Mouse (Mus musculus) monocyte, adult 5-6 weeks (primary cell): Measurements from ENCODE around the gene Acaa1a. TPM values are rescaled to one million over a fixed set of nuclear protein-coding genes. Genes with fewer than 3 reads are reported as not detected.
A peak's percentile ranks its signal among the peaks of the same experiment; 100 is the strongest.

Source experiments
- ATAC-seq: fragments of 153-309, 156-312 bp; replicated peaks from 2 replicates; pipeline ENCODE4 v1.8.0; 2017; ENCODE audit warnings: mild to moderate bottlenecking; ENCODE audit not compliant: low TSS enrichment, insufficient number of reproducible peaks, severe bottlenecking, poor library complexity, low FRiP score
- total RNA-seq: library from RNA; stranded (forward); fragments of 200-1000, 200-491, 200-594 nt; gene quantifications from 3 replicates; pipeline ENCODE4 v1.2.3, GENCODE M21; 2017

The Acaa1a gene
- total RNA-seq, 1 experiment from 2014 or later: 31.0 TPM

DNA sequence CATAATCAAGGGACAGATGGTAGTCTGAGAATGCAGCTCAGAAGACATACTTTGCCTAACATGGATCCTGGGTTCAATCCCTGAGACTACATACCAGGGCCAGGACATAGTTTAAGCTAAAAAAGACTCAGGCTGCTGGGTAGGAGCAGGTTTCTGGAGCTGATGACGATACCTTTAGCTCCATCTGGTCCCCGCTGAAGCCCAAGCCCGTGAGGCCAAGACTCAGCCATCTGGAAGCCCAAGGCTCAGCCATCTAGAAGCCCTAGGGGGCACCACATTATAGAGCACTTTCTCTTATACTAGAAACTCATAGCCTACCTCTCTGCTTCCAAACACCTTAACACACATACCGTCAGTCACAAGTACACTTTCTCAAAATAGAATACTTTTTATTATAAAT lies 3.9 kb upstream of the Acaa1a start:
- ATAC-seq: no peak

DNA sequence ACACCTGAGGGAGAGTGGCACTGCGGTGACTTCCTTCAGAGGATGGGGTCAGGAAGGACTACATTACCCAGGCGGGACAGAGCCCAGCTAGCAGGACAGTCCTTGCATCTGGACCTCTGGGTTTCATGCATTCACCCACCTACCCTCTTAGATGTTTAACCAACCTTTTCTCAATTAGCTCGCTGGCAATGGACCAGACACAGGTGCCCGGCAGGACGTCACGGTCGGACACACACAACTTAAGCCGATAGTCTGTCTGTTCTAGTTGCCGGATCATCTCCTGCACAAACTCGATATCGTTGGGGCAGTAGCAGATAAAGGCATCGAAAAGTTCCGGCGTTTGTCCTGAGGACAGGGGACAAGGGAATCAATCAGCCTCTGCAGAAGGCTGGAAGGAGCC lies 1.6 kb upstream of the Acaa1a start:
- no peak for ATAC-seq

DNA sequence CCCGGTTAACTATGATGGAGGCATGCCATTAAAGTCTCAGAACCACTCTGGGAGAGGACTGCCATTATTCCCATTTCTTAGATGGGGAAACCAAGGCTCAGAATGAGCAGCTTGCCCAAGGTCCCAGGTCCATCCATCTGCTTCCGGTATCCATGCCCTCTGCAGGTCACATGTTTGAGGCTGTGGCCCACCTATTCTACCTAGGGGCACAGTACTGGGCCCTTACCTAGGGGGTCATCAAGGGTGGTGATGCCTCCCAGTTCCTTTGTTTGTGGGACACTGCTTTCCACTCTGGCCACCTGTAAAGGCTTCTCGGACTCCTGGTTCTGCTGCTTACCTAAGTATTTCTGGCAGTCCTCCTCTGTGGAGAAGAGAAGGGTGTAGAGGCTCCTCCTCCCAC lies 1.1 kb upstream of the Acaa1a start:
- no peak for ATAC-seq

DNA sequence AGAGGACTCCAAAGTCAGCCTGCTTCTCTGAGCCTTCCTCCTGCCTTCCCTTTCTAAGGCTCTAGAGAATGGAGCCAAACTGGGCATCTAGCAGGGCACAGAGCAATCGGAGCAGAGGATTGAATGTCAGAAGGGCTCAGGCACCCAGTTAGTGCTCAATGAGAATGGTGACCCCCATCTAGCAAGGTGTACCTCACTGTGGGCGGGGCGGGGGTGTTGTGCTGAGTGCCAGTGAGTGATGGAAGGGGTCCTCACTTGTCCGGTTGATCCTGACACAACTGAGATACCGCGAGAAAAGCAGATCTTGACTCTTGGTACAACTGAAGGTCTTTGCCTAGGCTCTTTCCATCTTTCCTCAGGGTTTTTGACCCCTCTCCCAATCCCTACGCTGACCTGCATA lies 370 bp upstream of the Acaa1a start:
- no peak for ATAC-seq

DNA sequence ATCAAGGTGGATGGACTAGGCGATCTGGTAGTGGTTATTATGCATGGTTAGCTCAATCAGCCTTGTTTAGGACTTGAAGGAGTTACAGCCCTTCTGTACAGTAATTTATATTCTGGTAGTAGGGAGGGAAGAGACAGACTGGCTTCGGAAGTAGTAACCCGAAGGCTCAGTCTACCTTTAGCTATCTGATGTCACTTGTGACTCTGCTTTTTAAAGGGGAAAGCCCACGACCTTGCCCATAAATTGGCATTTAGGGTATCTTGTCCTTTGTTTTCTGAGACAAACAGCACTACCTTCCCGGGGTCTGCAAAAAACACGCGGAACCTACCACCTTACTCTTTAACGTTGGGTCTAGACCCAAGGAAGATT lies 720 bp downstream of the Acaa1a start:
- no peak for ATAC-seq

DNA sequence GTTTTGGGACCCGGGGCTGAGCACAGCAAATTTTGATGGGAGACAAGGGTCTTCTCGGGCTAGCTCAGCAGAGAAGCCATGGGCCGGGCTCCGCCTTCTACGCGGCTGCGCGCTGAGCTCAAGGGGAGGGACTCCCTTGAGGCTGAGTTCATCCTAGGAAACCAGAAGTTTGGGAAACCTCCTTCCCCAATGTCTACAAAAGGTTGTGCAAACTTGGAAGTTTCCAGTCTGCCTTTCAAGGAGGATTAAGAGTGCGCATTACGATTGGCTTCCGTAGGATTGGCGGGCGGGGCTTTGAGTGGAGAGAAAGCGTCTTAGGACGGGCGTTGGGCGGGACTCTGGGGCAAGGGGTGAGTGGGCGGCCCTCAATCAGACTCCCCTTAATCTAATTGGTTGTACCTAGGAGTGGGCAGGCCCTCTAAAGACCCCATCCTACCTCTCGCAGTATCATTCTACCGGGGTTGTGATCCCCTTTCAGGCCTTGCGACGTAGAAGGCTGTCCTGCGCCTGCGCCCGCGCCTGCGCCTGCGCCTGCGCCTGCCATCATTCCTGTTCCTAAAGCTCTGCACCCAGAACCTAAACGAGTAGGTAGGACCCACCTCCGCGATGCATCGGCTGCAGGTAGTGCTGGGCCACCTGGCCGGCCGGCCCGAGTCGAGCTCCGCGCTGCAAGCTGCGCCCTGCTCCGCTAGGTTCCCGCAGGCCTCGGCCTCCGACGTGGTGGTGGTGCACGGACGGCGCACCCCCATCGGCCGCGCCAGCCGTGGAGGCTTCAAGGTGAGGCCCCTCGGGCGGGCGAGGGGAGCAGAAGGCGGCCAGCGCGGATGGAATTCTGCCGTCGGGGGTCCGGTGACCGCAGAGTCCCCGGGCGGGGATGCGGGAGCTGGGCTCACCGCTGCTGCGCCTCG lies 1.7 kb downstream of the Acaa1a start, which contains the start of gene Myd88:
Myd88 (minus strand) TSS at position 503 of the 908 bp plus-strand sequence.
- ATAC-seq: peak; percentile 87

DNA sequence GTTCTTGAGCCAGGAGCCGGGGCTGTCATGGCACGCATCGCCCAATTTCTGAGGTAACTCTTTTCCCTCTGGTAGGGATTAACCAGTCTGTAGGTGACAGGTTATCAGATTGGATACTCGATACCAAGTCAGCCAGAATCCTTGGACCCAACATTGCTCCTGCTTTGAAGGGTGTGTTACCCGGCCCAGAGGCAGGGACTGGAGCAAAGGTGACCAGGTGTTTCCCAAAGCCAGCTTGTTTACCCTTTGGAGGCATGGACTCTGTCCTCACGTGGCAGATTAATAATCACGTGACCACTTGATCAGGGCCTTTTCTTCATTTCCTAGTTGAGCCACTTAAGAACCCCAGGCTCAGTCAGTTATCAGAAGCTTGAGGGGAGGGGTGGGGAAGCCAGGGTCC lies 3.3 kb downstream of the Acaa1a start:
- no peak for ATAC-seq

DNA sequence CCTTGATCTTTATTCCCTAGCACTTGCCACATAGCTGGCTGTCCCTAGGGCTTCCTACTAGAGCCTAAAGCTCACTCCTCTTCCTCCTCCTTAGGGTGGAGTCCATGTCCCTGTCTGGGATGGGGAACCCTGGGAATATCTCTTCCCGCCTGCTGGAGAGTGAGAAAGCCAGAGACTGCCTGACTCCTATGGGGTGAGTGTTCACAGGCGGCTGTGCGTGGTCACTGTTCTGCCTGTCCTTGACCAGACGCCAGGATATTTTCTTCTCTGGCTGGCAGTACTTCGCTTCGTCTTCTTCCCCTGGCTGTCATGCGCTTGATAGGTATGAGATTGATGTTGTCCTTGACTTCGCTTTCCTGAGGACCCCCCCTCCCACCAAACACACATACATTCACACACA lies 6.9 kb downstream of the Acaa1a start:
- no peak for ATAC-seq

DNA sequence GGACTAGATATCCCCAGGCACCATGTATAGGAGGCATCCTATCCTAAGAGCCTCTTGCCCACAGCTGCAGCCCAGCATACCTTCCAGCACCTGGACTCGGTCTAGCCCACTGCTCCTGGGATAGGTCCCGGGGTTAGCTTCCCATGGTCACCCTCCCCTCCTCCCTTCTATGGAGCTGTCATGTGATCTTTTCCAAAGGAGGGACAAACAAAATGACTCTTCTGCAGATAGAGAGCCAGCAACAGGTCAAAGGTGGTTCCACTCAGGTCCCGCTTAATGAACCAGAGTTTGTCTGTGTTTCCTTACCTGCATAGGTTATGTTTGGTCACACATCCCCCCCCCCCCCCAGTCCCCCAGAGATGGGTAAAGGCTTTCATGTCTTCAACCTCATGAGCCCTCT lies 11.1 kb downstream of the Acaa1a start:
- no peak for ATAC-seq

DNA sequence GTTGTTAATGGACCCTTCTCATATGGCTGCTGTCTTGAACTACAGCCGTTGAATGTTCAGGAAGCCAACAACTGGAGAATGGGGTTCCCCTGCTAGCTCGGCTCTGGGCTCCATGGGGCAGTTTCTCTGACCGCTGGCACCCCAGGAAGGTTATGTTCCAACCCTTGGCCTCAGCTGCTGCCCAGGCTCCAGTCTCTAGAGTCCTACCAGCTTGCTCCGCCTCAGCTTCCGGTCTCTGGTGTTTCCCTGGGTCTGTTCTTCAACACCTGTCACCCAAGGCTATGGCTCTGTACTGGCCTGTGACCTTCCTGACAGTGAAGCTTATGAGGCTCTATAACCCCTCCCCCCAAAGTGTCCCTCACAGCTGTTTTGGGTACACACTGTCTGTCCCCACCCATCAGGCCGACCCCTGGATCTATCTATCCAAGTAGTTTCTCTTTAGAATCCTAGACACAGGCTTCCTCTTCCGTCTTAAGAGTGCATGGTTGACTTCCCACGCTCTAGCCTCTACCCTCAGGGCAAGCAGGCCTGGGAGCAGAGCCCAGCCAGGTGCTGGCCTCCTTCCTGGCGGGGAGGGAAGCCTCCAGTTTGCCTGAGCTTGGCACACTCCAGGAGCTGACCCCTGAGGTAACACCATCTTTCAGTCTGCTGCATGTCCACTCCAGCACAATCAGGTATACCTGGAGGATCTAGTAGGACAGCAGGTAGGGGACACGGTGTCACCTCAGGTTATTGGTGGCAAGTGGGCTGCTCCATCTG lies 11.7 kb downstream of the Acaa1a start:
- no peak for ATAC-seq

DNA sequence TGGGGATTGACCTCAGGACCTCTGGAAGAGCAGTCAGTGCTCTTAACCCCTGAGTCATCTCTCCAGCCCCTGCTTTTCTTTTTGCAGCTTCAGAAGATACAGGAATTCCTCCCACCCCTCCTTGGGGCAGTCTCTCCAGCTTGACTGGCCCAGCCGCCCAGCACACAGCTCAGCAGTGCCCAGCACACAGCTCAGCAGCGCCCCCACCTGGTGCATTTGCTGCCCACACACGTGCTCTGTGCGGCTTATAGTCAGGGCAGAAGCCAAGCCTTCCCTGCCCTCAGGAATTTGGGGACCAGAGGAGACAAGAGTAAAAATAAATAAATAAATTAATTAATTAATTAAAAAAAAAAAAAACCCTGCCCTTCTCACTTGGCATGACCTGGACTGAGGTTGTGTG lies 12.6 kb downstream of the Acaa1a start:
- peak; percentile 86 for ATAC-seq

DNA sequence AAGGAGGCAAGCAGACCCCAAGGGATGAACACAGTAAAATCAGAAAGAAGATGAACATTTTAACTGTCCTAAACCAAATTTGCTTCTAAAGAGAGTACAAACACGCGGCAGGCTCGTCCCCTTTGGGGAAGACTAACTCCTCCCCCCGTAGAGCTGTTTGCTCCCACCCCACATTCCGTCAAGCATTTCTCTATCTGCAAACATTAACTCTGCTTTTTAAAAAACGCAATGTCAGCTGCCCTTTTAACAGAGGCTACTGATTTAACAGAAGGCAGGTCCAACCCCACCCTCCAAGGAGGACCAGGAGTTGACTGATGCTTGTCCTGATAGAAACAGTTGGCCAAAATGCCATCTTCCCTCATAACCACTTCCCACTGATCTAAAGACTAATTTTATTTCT lies 14.4 kb downstream of the Acaa1a start:
- no peak for ATAC-seq

DNA sequence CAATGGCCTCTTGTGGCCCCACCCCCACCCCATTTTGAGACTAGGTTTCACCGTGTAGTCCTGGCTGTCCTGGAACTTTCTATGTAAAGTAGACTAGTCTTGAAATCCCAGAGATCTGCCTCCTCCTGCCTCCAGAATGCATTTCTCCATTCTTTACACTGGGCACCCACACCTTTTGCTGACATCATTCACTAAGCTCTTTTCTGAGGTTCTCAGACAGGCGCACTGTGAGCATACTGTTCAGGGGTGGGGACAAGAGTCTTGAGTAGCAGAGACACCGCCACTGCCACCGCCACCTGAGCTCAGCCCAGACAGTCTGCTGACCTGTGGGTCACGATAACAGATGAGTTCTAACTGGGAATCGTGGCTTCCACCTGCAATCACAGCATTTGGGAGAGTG lies 16.5 kb downstream of the Acaa1a start:
- no peak for ATAC-seq

DNA sequence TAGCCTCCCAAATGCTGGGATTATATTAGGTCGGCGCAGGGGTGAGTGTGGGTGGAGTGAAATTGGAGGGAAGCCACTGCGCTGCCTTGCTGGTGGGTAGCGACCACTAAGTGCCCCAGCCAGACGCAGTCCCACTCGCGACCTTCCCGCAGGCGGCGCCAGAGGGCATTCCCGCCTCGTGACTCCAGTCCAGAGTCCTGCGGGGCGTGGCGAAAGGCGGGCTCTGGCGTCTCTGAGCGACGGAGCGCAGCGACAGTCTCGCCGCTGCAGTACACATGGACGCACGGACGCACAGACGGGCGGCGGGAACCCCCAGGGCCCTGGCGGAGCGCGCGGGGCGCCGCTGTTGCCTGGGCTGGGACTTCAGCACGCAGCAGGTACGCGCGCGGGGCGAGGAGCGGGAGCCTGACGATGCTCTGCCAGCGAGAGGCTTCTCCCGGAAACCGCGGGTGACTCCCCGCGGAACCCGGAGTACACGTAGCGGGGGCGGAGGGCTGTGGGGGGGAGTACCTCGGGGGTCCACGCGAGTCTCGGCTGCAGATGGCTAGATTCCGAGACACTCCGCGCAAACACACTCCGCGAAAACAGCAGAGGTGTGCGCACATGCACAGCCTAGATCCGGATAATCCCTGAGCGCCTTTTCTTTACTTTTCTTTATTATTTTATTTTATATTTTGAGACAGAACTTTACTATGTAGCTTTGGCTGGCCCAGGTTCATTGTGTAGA lies 18.0 kb downstream of the Acaa1a start, which contains the start of gene Xylb:
Xylb (plus strand) TSS at position 51 of the 727 bp plus-strand sequence.
- ATAC-seq: peak; percentile 62; the same call in 1 of the 2 replicates

DNA sequence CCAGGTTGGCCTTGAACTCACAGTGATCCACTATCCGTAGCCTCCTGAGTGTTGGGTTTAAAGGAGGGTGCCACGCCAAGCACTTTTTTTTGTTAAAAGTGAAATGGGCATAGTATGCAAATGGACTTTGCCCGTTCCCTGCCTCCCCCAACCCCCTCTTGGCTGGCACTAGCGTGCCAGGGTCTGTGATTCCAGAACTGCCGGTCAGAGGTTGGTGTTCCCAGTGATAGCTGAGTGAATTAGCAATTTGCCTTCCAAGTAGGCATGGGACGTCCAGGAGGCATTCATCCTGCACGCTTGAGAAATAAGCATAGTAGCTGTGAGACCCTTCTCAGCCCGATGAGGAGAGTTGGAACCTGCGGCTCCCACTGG lies 18.6 kb downstream of the Acaa1a start:
- ATAC-seq: no peak

DNA sequence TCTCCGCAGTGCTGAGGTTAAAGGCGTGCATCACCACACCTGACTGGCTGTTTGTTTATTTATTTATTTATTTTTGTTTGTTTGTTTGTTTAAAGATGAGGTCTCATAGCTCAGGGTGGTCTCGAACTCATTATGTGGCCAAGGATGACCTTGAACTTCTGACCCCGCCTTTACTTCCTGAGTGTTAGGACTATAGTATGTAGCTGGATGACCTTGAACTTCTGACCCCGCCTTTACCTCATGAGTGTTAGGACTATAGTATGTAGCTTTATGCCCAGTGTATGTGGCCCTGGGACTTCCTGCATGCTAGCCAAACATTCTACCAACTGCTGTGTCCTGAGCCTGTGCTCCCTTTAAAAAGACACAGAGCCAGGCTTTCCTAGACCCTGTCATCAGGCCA lies 21.9 kb downstream of the Acaa1a start:
- no peak for ATAC-seq

DNA sequence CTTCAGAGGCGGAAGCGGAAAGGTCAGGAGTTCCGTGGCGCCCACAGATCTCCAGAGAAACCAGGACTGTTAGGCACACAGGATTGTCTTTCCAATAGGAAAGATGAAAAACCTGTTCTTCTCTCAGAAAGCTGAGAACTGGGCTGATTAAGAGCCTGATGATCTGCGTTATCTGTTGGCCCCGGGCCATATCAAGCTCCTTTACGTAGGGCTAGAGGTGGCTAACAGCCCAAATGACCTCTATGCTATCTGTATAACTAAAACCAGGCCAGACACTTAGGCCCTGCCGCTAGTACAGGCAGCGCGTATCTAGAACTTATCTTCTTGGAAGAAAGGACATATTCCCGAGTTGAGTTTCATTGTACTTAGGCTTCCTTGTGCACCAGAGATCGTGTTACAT lies 23.8 kb downstream of the Acaa1a start:
- no peak for ATAC-seq

DNA sequence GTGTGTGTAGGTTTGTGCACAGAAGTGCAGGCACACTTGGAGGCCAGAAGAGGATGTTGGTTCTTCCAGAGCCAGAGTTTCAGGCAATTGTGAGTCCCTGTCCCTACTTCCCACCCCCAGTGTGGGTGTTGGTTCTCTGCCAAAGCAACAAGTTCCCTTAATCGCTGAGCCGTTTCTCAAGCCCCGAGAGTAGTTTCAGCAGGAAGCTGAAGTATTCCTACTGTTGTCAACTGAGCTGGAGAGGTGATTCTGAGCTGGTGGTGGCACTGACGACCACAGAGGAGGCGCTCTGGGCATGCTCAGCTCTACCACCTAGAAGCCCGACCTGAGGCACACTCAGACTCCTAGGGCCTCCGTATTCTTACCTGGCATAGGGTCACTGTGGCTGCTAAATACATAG lies 25.8 kb downstream of the Acaa1a start, which contains the start of gene Slc22a14:
Slc22a14 (minus strand) TSS at position 270 of the 400 bp plus-strand sequence.
- no peak for ATAC-seq

DNA sequence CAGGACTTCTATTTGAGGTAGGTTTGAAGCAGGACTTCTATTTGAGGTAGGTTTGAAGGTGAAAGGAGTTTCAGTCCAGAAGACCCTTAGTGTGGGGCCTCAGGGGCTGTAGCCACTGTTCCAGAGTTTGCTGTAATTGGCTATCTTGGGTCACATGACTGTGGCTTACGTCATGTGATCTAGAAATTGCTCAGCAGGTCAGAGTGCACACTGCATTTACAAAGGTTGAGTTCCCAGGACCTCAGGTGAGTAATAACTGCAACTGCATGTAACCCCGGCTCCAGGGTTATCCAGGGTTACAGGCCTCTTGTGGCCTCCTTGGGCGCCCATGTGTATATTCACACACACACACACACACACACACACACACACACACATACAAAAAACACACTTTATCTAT lies 28.9 kb downstream of the Acaa1a start:
- no peak for ATAC-seq
